Mouse (Mus musculus) neural tube, embryonic 15.5 days (tissue): Measurements from ENCODE around the gene Papolb. TPM values are rescaled to one million over a fixed set of nuclear protein-coding genes. Genes with fewer than 3 reads are reported as not detected.

Experiments
- ATAC-seq: fragments of 200-750 bp; cut with Nextera tagmentation; 2 replicates; pipeline ENCODE4 v1.8.0; 2017; ENCODE audit warnings: mild to moderate bottlenecking, moderate TSS enrichment, moderate library complexity; ENCODE audit not compliant: low FRiP score
- H3K27ac ChIP-seq: fragments of 300-500 bp; sonication (generic); replicated peaks from 2 replicates; pipeline ENCODE4 v1.5.1; 2015; ENCODE audit warnings: mild to moderate bottlenecking, inconsistent platforms
- H3K27me3 ChIP-seq: fragments of 300-500 bp; sonication (generic); replicated peaks from 2 replicates; pipeline ENCODE4 v1.6.1; 2015; ENCODE audit warnings: inconsistent platforms
- H3K36me3 ChIP-seq: fragments of 300-500 bp; sonication (generic); 2 replicates; pipeline ENCODE4 v1.6.1; 2015; ENCODE audit warnings: inconsistent platforms
- H3K4me1 ChIP-seq: fragments of 300-500 bp; sonication (generic); 2 replicates; pipeline ENCODE4 v1.6.1; 2015; ENCODE audit warnings: inconsistent platforms
- H3K4me2 ChIP-seq: fragments of 300-500 bp; sonication (generic); 2 replicates; pipeline ENCODE4 v1.6.1; 2015; ENCODE audit warnings: inconsistent platforms, mild to moderate bottlenecking, moderate library complexity
- H3K4me3 ChIP-seq: fragments of 300-500 bp; sonication (generic); replicated peaks from 2 replicates; pipeline ENCODE4 v1.5.1; 2015; ENCODE audit warnings: mild to moderate bottlenecking, inconsistent platforms
- H3K9ac ChIP-seq: fragments of 300-500 bp; sonication (generic); replicated peaks from 2 replicates; pipeline ENCODE4 v1.6.1; 2015; ENCODE audit warnings: mild to moderate bottlenecking, inconsistent platforms
- H3K9me3 ChIP-seq: fragments of 300-500 bp; sonication (generic); replicated peaks from 2 replicates; pipeline ENCODE4 v1.6.1; 2016; ENCODE audit warnings: inconsistent platforms
- WGBS: fragments of 180-500 bp; shearing (Covaris S2); methylation state at CpG from one replicate; pipeline ENCODE4 v1.1.7; 2015; ENCODE audit warnings: mixed read lengths; 5-methylcytosine and 5-hydroxymethylcytosine counted together
- polyA plus RNA-seq: library from polyadenylated mRNA; unstranded; fragments of >200 nt; fragmentation: Nextera tagmentation; extraction: Ambion mirVana; gene quantifications from 2 replicates; pipeline ENCODE4 v1.2.1, GENCODE M21; 2015

The Papolb gene
- polyA plus RNA-seq, result 0.15 and 0.23 TPM in 2 replicates

GRCm38 (mm10) chr5:142529915-142530314 is at the start of gene Papolb:
Gene Papolb (minus strand): TSS chr5:142530076.
- 0 out of 2 replicates have a peak, but pooled peaks cover 5% of the 10 kb centered on the region for H3K36me3 ChIP-seq
- no peak within 1 kb of the TSS for H3K4me3 ChIP-seq
- WGBS, result 46% methylated on average over 41 of the region's 41 CpGs
- ATAC-seq, result no peak
- no peak within 1 kb of the TSS for H3K9ac ChIP-seq
- no peak within 1 kb of the TSS for H3K27ac ChIP-seq
- H3K27me3 ChIP-seq, result peaks cover 4% of the 10 kb centered on the region; the same call in 1 of the 2 replicates
- peak within 1 kb of the TSS; percentile 32 for H3K4me2 ChIP-seq
- no peaks in the 10 kb centered on the region for H3K9me3 ChIP-seq
- no peaks in the 10 kb centered on the region for H3K4me1 ChIP-seq

DNA sequence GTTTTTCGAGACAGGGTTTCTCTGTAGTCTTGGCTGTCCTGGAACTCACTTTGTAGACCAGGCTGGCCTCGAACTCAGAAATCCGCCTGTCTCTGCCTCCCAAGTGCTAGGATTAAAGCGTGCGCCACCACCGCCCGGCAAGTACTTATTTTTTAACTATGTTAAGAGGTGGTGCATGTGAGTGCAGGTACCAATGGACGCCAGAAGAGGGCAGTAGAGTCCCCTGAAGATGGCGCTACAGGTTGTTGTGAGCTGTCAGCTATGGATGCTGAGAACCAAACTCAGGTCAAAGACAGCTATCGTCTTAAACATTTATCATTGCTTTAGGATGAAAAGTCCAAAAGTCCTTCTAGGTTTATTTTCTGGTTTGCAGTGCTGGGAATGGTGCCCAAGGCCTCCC is 48.3 kb upstream of the Papolb start:
- Histone ChIP-seq H3K9ac (no peak overlapping the region), H3K4me3 (no peak overlapping the region), H3K27ac (no peak overlapping the region), H3K4me1 (0 out of 2 replicates have a peak, but pooled peaks cover 2% of the 10 kb centered on the region), H3K9me3 (no peaks in the 10 kb centered on the region; the same call in 1 of the 2 replicates), H3K27me3 (no peaks in the 10 kb centered on the region; the same call in 1 of the 2 replicates), H3K36me3 (peaks cover 3% of the 10 kb centered on the region; the same call in 1 of the 2 replicates), H3K4me2 (no peak overlapping the region)
- no peak for ATAC-seq
- 91% methylated on average over 10 of the region's 10 CpGs for WGBS

DNA sequence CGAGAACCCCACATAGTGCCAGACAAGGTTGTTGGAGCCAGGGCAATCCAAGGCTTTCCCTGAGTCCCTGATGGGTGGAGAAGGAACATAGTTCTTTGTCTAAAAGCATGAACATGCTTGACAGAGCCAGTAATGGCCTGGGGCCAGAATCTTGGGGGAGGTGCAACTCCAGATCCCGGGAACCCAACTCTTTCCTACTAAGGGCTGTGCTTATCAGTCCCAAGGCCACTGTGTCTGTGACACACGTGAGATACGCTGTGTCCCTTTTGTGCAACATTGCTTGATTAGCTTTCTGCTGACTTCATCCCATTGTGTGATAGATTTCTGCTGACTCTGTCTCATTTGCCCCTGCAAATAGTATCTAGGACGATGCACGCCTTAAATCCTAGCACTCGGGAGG is 47.0 kb upstream of the Papolb start:
- Histone ChIP-seq H3K4me2 (no peak overlapping the region), H3K9me3 (no peaks in the 10 kb centered on the region; the same call in 1 of the 2 replicates), H3K27ac (no peak overlapping the region), H3K27me3 (no peaks in the 10 kb centered on the region; the same call in 1 of the 2 replicates), H3K36me3 (peaks cover 9% of the 10 kb centered on the region), H3K4me1 (0 out of 2 replicates have a peak, but pooled peaks cover 2% of the 10 kb centered on the region), H3K9ac (no peak overlapping the region), H3K4me3 (no peak overlapping the region)
- 86% methylated on average over 7 of the region's 7 CpGs for WGBS
- no peak for ATAC-seq

DNA sequence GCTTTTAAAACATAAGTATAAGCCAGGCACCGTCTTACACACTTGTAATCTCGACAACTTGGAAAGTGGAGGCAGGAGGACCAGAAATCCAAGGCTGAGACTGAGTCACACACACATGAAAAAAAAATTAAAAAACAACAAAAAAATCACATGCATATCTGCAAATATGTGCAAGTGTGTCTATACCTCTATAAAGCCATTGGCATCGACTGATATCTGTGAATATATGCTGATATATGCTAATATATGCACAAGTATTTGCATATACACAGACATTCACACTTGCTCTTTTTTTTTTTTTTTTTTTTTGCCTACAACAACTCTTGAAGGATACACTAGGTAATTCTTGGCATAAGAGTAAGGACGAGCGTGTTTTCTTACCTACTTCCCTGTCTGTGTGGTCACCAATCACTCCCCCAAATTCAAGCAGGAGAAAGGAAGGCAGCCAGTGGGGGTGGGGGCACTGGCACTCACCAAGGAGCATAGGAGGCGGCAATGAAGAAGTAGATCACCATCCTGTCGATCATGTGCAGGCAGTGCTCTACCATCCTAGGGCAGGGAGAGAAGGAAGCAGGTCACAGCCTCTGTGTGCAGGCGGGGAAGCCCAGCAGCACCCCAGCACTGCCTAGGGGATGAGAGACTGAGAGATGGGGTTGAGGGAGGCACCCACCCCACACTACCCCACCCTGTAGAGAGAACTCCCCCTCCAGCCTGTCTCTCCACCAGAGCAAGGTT is 44.6 kb upstream of the Papolb start:
- Histone ChIP-seq H3K4me3 (no peak overlapping the region), H3K27ac (no peak overlapping the region), H3K9ac (no peak overlapping the region), H3K27me3 (no peaks in the 10 kb centered on the region), H3K9me3 (no peaks in the 10 kb centered on the region; the same call in 1 of the 2 replicates), H3K4me1 (no peaks in the 10 kb centered on the region), H3K36me3 (peaks cover 9% of the 10 kb centered on the region), H3K4me2 (no peak overlapping the region)
- 74% methylated on average over 8 of the region's 8 CpGs for WGBS
- ATAC-seq, result no peak

DNA sequence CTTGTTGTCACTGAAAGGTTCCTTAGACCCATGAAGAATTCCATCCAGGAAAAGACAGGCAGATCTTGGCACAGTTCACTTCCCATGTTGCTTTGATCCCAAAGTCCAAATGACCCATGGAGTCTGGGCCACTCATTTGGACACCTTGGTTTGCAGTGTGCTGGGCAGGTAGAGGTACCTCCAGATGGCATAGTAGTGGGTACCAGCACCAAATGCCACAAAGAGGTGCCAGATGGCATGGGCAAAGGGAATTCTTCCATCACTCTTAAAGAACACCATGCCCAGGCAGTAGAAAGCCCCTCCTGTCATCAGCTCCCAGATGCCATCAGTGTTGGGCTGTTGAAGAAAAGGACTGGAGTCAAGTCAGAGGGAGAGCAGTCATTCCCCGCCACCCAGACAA is 34.7 kb upstream of the Papolb start:
- Histone ChIP-seq H3K36me3 (peaks cover 12% of the 10 kb centered on the region), H3K4me2 (no peak overlapping the region), H3K9ac (no peak overlapping the region), H3K4me1 (no peaks in the 10 kb centered on the region), H3K4me3 (no peak overlapping the region), H3K27ac (no peak overlapping the region), H3K9me3 (no peaks in the 10 kb centered on the region), H3K27me3 (no peaks in the 10 kb centered on the region)
- ATAC-seq, result no peak
- WGBS, result 95% methylated on average over 1 of the region's 1 CpGs

- 57% methylated on average over 7 of the region's 7 CpGs for WGBS
- H3K36me3 ChIP-seq, result no peaks in the 10 kb centered on the region
- no peak overlapping the region for H3K9ac ChIP-seq
- H3K4me3 ChIP-seq, result no peak overlapping the region
- H3K4me2 ChIP-seq, result no peak overlapping the region
- ATAC-seq, result no peak
- H3K27ac ChIP-seq, result no peak overlapping the region
- no peaks in the 10 kb centered on the region for H3K9me3 ChIP-seq
- H3K4me1 ChIP-seq, result no peaks in the 10 kb centered on the region
- no peaks in the 10 kb centered on the region for H3K27me3 ChIP-seq
Observed at GRCm38 (mm10) chr5:142560261-142560660, 30.4 kb upstream of the Papolb start.

- Histone ChIP-seq H3K4me3 (no peak overlapping the region), H3K27me3 (no peaks in the 10 kb centered on the region), H3K9ac (no peak overlapping the region), H3K27ac (peak overlapping the region; percentile 28; the same call in 1 of the 2 replicates), H3K36me3 (no peaks in the 10 kb centered on the region), H3K4me1 (no peaks in the 10 kb centered on the region), H3K4me2 (peak overlapping the region; percentile 31; the same call in 1 of the 2 replicates), H3K9me3 (no peaks in the 10 kb centered on the region)
- ATAC-seq, result peak; percentile 80
- 34% methylated on average over 14 of the region's 21 CpGs for WGBS
Observed at GRCm38 (mm10) chr5:142557397-142558067, 27.7 kb upstream of the Papolb start.

DNA sequence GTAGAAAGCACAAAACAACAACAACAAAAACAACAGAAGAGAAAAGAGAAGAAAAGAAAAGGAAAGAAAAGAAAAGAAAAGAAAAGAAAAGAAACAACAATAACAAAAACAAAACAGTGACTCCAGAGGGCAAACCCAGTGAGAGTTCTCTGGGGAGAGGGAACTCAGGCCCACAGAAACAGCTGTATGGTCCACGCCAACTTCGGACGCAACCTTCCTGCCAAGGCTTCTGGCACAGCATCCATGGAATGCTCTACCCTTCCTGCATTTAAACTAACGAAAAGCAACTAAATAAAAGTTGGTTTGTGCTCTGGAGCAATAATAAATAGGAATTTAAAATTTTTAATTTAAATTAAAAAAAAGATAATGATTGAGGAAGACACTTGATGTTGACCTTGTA is 26.8 kb upstream of the Papolb start:
- Histone ChIP-seq H3K27me3 (no peaks in the 10 kb centered on the region), H3K9me3 (no peaks in the 10 kb centered on the region), H3K4me1 (no peaks in the 10 kb centered on the region), H3K36me3 (no peaks in the 10 kb centered on the region), H3K27ac (no peak overlapping the region), H3K4me3 (no peak overlapping the region), H3K4me2 (no peak overlapping the region), H3K9ac (no peak overlapping the region)
- no peak for ATAC-seq
- 94% methylated on average over 4 of the region's 4 CpGs for WGBS

- no peak for ATAC-seq
- H3K36me3 ChIP-seq, result no peaks in the 10 kb centered on the region
- H3K9me3 ChIP-seq, result no peaks in the 10 kb centered on the region
- no peak overlapping the region for H3K4me2 ChIP-seq
- no peak overlapping the region for H3K9ac ChIP-seq
- no peaks in the 10 kb centered on the region for H3K4me1 ChIP-seq
- no peak overlapping the region for H3K4me3 ChIP-seq
- H3K27ac ChIP-seq, result no peak overlapping the region
- 84% methylated on average over 5 of the region's 5 CpGs for WGBS
- no peaks in the 10 kb centered on the region for H3K27me3 ChIP-seq
Observed at GRCm38 (mm10) chr5:142555866-142556265, 26.0 kb upstream of the Papolb start.

- Histone ChIP-seq H3K27ac (peak within 1 kb of the TSS; percentile 78), H3K4me3 (peak within 1 kb of the TSS; percentile 83), H3K27me3 (no peaks in the 10 kb centered on the region), H3K4me1 (peaks cover 22% of the 10 kb centered on the region), H3K9me3 (no peaks in the 10 kb centered on the region), H3K9ac (peak within 1 kb of the TSS; percentile 71), H3K36me3 (no peaks in the 10 kb centered on the region), H3K4me2 (peak within 1 kb of the TSS; percentile 97)
- peak; percentile 96 for ATAC-seq
- 2% methylated on average over 75 of the region's 80 CpGs for WGBS
Observed at GRCm38 (mm10) chr5:142550706-142551652, 21.1 kb upstream of the Papolb start, which contains the start of gene Radil. Gene Radil (minus strand): TSS chr5:142551098.
